Mouse (Mus musculus): ENCODE results near the gene Sly.
"Not testable (repeated sequence)": the region's sequence is repeated elsewhere in the genome, so short reads cannot be mapped to it uniquely, and the experiment has no call there.

Gene Sly

GRCm38 (mm10) chrY:57186888-57187287, at the start of gene Sly:
TSS of gene Sly (plus strand) at chrY:57187188.
- not testable (repeated sequence) for DNase-seq (ENCODE audit: low spot score)
